Mouse (Mus musculus): Measurements from ENCODE around the gene Mlph. TPM values are rescaled to one million over a fixed set of nuclear protein-coding genes. Genes with fewer than 3 reads are reported as not detected.

The Mlph gene
- 0.24 and 0.28 TPM in 2 replicates for polyA plus RNA-seq (2011; ENCODE audit: insufficient read depth, insufficient read length, low read depth, missing spikeins)

GRCm38 (mm10) chr1:90914948-90915569 is at the start of gene Mlph:
Mlph (plus strand) TSS chr1:90915085.
- H3K4me1 ChIP-seq (ENCODE audit: control insufficient read depth, insufficient read depth, low read length): no peaks in the 10 kb centered on the region
- H3K4me3 ChIP-seq (ENCODE audit: low read depth, low read length): peak within 1 kb of the TSS; percentile 33
- H3K9ac ChIP-seq (ENCODE audit: low read depth, poor library complexity, severe bottlenecking): 0 out of 2 replicates have a peak within 1 kb of the TSS, but pooled peaks have one; percentile 0
- TF ChIP-seq POLR2A (IDR thresholded peaks at IDR 0.05; ENCODE audit: insufficient read depth, low read length): no peak
- TF ChIP-seq CTCF (IDR thresholded peaks at IDR 0.05; ENCODE audit: low read depth, low read length): no peak
- TF ChIP-seq EP300 (IDR thresholded peaks at IDR 0.05; ENCODE audit: insufficient read depth, low read depth, low read length): no peak
- H3K9me3 ChIP-seq (replicated peaks; ENCODE audit: control insufficient read depth, insufficient read depth, low read length, poor library complexity, severe bottlenecking): peaks cover 3% of the 10 kb centered on the region
- no peaks in the 10 kb centered on the region for H3K27me3 ChIP-seq (ENCODE audit: control insufficient read depth, insufficient read depth, low read length, poor library complexity, severe bottlenecking)
- no peaks in the 10 kb centered on the region for H3K36me3 ChIP-seq (ENCODE audit: control insufficient read depth, insufficient read depth, low read length, poor library complexity, severe bottlenecking)
- H3K27ac ChIP-seq (ENCODE audit: insufficient read depth, low read length): no peak within 1 kb of the TSS

- H3K27me3 ChIP-seq (ENCODE audit: control insufficient read depth, insufficient read depth, low read length, poor library complexity, severe bottlenecking): no peaks in the 10 kb centered on the region
- H3K4me3 ChIP-seq (ENCODE audit: low read depth, low read length): no peak overlapping the region
- no peak overlapping the region for H3K27ac ChIP-seq (ENCODE audit: insufficient read depth, low read length)
- H3K36me3 ChIP-seq (ENCODE audit: control insufficient read depth, insufficient read depth, low read length, poor library complexity, severe bottlenecking): no peaks in the 10 kb centered on the region
- H3K4me1 ChIP-seq (ENCODE audit: control insufficient read depth, insufficient read depth, low read length): no peaks in the 10 kb centered on the region
- TF ChIP-seq CTCF (IDR thresholded peaks at IDR 0.05; ENCODE audit: low read depth, low read length) (no peak), POLR2A (IDR thresholded peaks at IDR 0.05; ENCODE audit: insufficient read depth, low read length) (no peak), EP300 (IDR thresholded peaks at IDR 0.05; ENCODE audit: insufficient read depth, low read depth, low read length) (no peak)
- no peak overlapping the region for H3K9ac ChIP-seq (ENCODE audit: low read depth, poor library complexity, severe bottlenecking)
- no peaks in the 10 kb centered on the region for H3K9me3 ChIP-seq (replicated peaks; ENCODE audit: control insufficient read depth, insufficient read depth, low read length, poor library complexity, severe bottlenecking)
These were observed 48.2 kb upstream of the Mlph start for GRCm38 (mm10) chr1:90866734-90867133.

- no peak overlapping the region for H3K4me3 ChIP-seq (ENCODE audit: low read depth, low read length)
- H3K27ac ChIP-seq (ENCODE audit: insufficient read depth, low read length): no peak overlapping the region
- no peaks in the 10 kb centered on the region for H3K4me1 ChIP-seq (ENCODE audit: control insufficient read depth, insufficient read depth, low read length)
- no peak overlapping the region for H3K9ac ChIP-seq (ENCODE audit: low read depth, poor library complexity, severe bottlenecking)
- no peaks in the 10 kb centered on the region for H3K27me3 ChIP-seq (ENCODE audit: control insufficient read depth, insufficient read depth, low read length, poor library complexity, severe bottlenecking)
- TF ChIP-seq POLR2A (IDR thresholded peaks at IDR 0.05; ENCODE audit: insufficient read depth, low read length): no peak
- no peak for TF ChIP-seq EP300 (IDR thresholded peaks at IDR 0.05; ENCODE audit: insufficient read depth, low read depth, low read length)
- no peak for TF ChIP-seq CTCF (IDR thresholded peaks at IDR 0.05; ENCODE audit: low read depth, low read length)
- H3K36me3 ChIP-seq (ENCODE audit: control insufficient read depth, insufficient read depth, low read length, poor library complexity, severe bottlenecking): no peaks in the 10 kb centered on the region
- no peaks in the 10 kb centered on the region; the same call in 1 of the 2 replicates for H3K9me3 ChIP-seq (replicated peaks; ENCODE audit: control insufficient read depth, insufficient read depth, low read length, poor library complexity, severe bottlenecking)
These were observed 44.3 kb upstream of the Mlph start for GRCm38 (mm10) chr1:90870581-90870980.

GRCm38 (mm10) chr1:90875371-90875770 is 39.5 kb upstream of the Mlph start:
- no peak overlapping the region for H3K4me3 ChIP-seq (ENCODE audit: low read depth, low read length)
- no peaks in the 10 kb centered on the region for H3K36me3 ChIP-seq (ENCODE audit: control insufficient read depth, insufficient read depth, low read length, poor library complexity, severe bottlenecking)
- no peak overlapping the region for H3K9ac ChIP-seq (ENCODE audit: low read depth, poor library complexity, severe bottlenecking)
- no peak for TF ChIP-seq POLR2A (IDR thresholded peaks at IDR 0.05; ENCODE audit: insufficient read depth, low read length)
- no peak for TF ChIP-seq CTCF (IDR thresholded peaks at IDR 0.05; ENCODE audit: low read depth, low read length)
- TF ChIP-seq EP300 (IDR thresholded peaks at IDR 0.05; ENCODE audit: insufficient read depth, low read depth, low read length): no peak
- no peaks in the 10 kb centered on the region for H3K4me1 ChIP-seq (ENCODE audit: control insufficient read depth, insufficient read depth, low read length)
- H3K9me3 ChIP-seq (replicated peaks; ENCODE audit: control insufficient read depth, insufficient read depth, low read length, poor library complexity, severe bottlenecking): no peaks in the 10 kb centered on the region; the same call in 1 of the 2 replicates
- H3K27me3 ChIP-seq (ENCODE audit: control insufficient read depth, insufficient read depth, low read length, poor library complexity, severe bottlenecking): no peaks in the 10 kb centered on the region
- H3K27ac ChIP-seq (ENCODE audit: insufficient read depth, low read length): no peak overlapping the region

GRCm38 (mm10) chr1:90875961-90876360 is 38.9 kb upstream of the Mlph start:
- Histone ChIP-seq H3K9me3 (replicated peaks; ENCODE audit: control insufficient read depth, insufficient read depth, low read length, poor library complexity, severe bottlenecking) (no peaks in the 10 kb centered on the region; the same call in 1 of the 2 replicates), H3K36me3 (ENCODE audit: control insufficient read depth, insufficient read depth, low read length, poor library complexity, severe bottlenecking) (no peaks in the 10 kb centered on the region), H3K27ac (ENCODE audit: insufficient read depth, low read length) (no peak overlapping the region), H3K27me3 (ENCODE audit: control insufficient read depth, insufficient read depth, low read length, poor library complexity, severe bottlenecking) (no peaks in the 10 kb centered on the region), H3K9ac (ENCODE audit: low read depth, poor library complexity, severe bottlenecking) (no peak overlapping the region), H3K4me3 (ENCODE audit: low read depth, low read length) (no peak overlapping the region), H3K4me1 (ENCODE audit: control insufficient read depth, insufficient read depth, low read length) (no peaks in the 10 kb centered on the region)
- TF ChIP-seq EP300 (IDR thresholded peaks at IDR 0.05; ENCODE audit: insufficient read depth, low read depth, low read length): no peak
- no peak for TF ChIP-seq POLR2A (IDR thresholded peaks at IDR 0.05; ENCODE audit: insufficient read depth, low read length)
- no peak for TF ChIP-seq CTCF (IDR thresholded peaks at IDR 0.05; ENCODE audit: low read depth, low read length)

GRCm38 (mm10) chr1:90876486-90877270 is 38.2 kb upstream of the Mlph start:
- no peak overlapping the region for H3K27ac ChIP-seq (ENCODE audit: insufficient read depth, low read length)
- no peak overlapping the region for H3K4me3 ChIP-seq (ENCODE audit: low read depth, low read length)
- H3K4me1 ChIP-seq (ENCODE audit: control insufficient read depth, insufficient read depth, low read length): no peaks in the 10 kb centered on the region
- H3K27me3 ChIP-seq (ENCODE audit: control insufficient read depth, insufficient read depth, low read length, poor library complexity, severe bottlenecking): no peaks in the 10 kb centered on the region
- H3K36me3 ChIP-seq (ENCODE audit: control insufficient read depth, insufficient read depth, low read length, poor library complexity, severe bottlenecking): no peaks in the 10 kb centered on the region
- H3K9me3 ChIP-seq (replicated peaks; ENCODE audit: control insufficient read depth, insufficient read depth, low read length, poor library complexity, severe bottlenecking): no peaks in the 10 kb centered on the region; the same call in 1 of the 2 replicates
- no peak overlapping the region for H3K9ac ChIP-seq (ENCODE audit: low read depth, poor library complexity, severe bottlenecking)
- TF ChIP-seq POLR2A (IDR thresholded peaks at IDR 0.05; ENCODE audit: insufficient read depth, low read length) (no peak), EP300 (IDR thresholded peaks at IDR 0.05; ENCODE audit: insufficient read depth, low read depth, low read length) (no peak), CTCF (IDR thresholded peaks at IDR 0.05; ENCODE audit: low read depth, low read length) (no peak)
